9 mouse cellular contexts compared by ENCODE assay signal in genomic region chr8:117379131-117379530, GRCm38 (mm10).
DNase-seq lines count a peak whose midpoint lies in the region; ATAC-seq and TF ChIP-seq lines count a peak whose summit lies in the region.
"Had no signal": no experiment of that assay in that cellular context is flagged by ENCODE, and none has a peak within 500 bp of the region (broad histone marks: within the 10 kb centered on the region; RNA-seq: fewer than 3 reads in every experiment).

No protein-coding gene starts in this region.

- H3K27ac ChIP-seq in hindbrain, postnatal 0 days, result no peak overlapping the region; the same call in 1 of the 2 replicates
- H3K27ac ChIP-seq in left cerebral cortex, adult 2 months, result peak overlapping the region; percentile 92
- H3K27ac ChIP-seq in midbrain, embryonic 10.5 days (replicated peaks), result peak overlapping the region; percentile 33; the same call in 1 of the 2 replicates

- no peaks in the 10 kb centered on the region for H3K36me3 ChIP-seq in hindbrain, postnatal 0 days (ENCODE audit: insufficient read depth, low read length)
- H3K36me3 ChIP-seq in midbrain, embryonic 10.5 days, result peaks cover 40% of the 10 kb centered on the region

- peaks cover 12% of the 10 kb centered on the region; the same call in 1 of the 2 replicates for H3K4me1 ChIP-seq in hindbrain, postnatal 0 days (ENCODE audit: insufficient read depth, low read length)
- H3K4me1 ChIP-seq in midbrain, embryonic 10.5 days, result peaks cover 26% of the 10 kb centered on the region

- peak; percentile 64 for TF ChIP-seq CTCF in hindbrain, postnatal 0 days (IDR thresholded peaks at IDR 0.05; ENCODE audit: low read depth)
- TF ChIP-seq CTCF in left cerebral cortex, adult 2 months (IDR thresholded peaks at IDR 0.05), result peak; percentile 60

- H3K4me3 ChIP-seq in hindbrain, postnatal 0 days (ENCODE audit: low read length), result no peak overlapping the region
- peak overlapping the region; percentile 53 for H3K4me3 ChIP-seq in left cerebral cortex, adult 2 months
- no peak overlapping the region for H3K4me3 ChIP-seq in midbrain, embryonic 10.5 days
- H3K4me3 ChIP-seq: erythroblast, embryonic 14.5 days had no signal

- peak; percentile 20 for DNase-seq in cerebellum, adult 9-10 months
- no peak for DNase-seq in cerebellum, adult 9-11 months
- peak; percentile 40 to 56 for DNase-seq in cerebellum, postnatal 25 days
- peak; percentile 9 to 35 for DNase-seq in gastrocnemius, adult 8-10 months (ENCODE audit: low spot score in 2 of 2)
- DNase-seq in hindbrain, postnatal 0 days (ENCODE audit: low spot score), result peak; percentile 61
- peak; percentile 85 to 87 for DNase-seq in left cerebral cortex, adult 2 months (ENCODE audit: extremely low spot score in 1 of 2, low spot score in 2 of 2)
- DNase-seq in midbrain, embryonic 10.5 days (ENCODE audit: low spot score), result peak; percentile 28
- peak; percentile 29 to 35 for DNase-seq in spleen, postnatal 36 days (ENCODE audit: low spot score in 2 of 2)

- ATAC-seq in hindbrain, postnatal 0 days, result peak; percentile 58; the same call in 1 of the 2 replicates

- intact Hi-C loops in left cerebral cortex, adult 2 months (cut with DNase I), result loop anchor here (1.0 to 2.0 kb wide), 2 partner anchors 122 to 155 kb away; partner anchors contain the start of gene Cmip

- H3K9me3 ChIP-seq in hindbrain, postnatal 0 days (ENCODE audit: low read length), result no peaks in the 10 kb centered on the region
- H3K9me3 ChIP-seq in midbrain, embryonic 10.5 days (replicated peaks), result peaks cover 5% of the 10 kb centered on the region

- H3K9ac ChIP-seq in hindbrain, postnatal 0 days (replicated peaks; ENCODE audit: low read length), result no peak overlapping the region

- no peak overlapping the region for H3K4me2 ChIP-seq in hindbrain, postnatal 0 days (ENCODE audit: low read depth, low read length)

- H3K27me3 ChIP-seq in hindbrain, postnatal 0 days (ENCODE audit: insufficient read depth, low read length), result no peaks in the 10 kb centered on the region
- H3K27me3 ChIP-seq in midbrain, embryonic 10.5 days (ENCODE audit: low read depth, poor library complexity, severe bottlenecking), result no peaks in the 10 kb centered on the region

- WGBS in hindbrain, postnatal 0 days, result 54% methylated on average over 10 of the region's 10 CpGs
- 63% methylated on average over 10 of the region's 10 CpGs for WGBS in midbrain, embryonic 10.5 days
